Mouse (Mus musculus): Measurements from ENCODE around the gene Prrx2. TPM values are rescaled to one million over a fixed set of nuclear protein-coding genes. Genes with fewer than 3 reads are reported as not detected.

Prrx2 gene
- polyA plus RNA-seq, 1 experiment from 2014 or later = 15.3 TPM

DNA sequence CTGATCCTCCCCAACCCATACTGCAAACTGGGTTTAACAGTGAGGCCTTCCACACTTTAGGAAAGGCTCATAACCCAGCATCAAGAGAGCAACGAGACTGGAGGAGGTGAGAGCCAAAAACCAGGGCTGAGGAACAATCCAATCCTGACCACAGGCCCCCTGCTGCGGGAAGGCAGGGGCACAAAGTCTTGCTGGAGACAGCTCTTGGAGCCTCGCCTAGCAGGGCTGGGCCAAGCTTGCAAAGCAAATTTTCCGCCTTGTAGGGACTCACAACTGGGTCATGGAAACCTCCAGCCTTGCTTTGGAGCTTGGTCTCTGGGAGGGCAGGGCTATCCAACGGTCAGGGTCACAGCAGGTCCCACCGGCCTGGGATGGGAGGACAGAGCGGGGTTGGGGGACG lies 36.1 kb downstream of the Prrx2 start:
- Histone ChIP-seq H3K27ac (ENCODE audit: low read depth, low read length) (no peak overlapping the region), H3K9ac (ENCODE audit: low read depth, low read length) (no peak overlapping the region), H3K9me3 (ENCODE audit: control insufficient read depth, low read length) (no peaks in the 10 kb centered on the region), H3K4me2 (replicated peaks; ENCODE audit: low read depth, low read length) (no peak overlapping the region), H3K4me3 (ENCODE audit: low read length) (no peak overlapping the region), H3K4me1 (ENCODE audit: control insufficient read depth, insufficient read depth, low read length) (peaks cover 11% of the 10 kb centered on the region), H3K27me3 (ENCODE audit: control insufficient read depth, insufficient read depth, low read length) (no peaks in the 10 kb centered on the region), H3K36me3 (ENCODE audit: control insufficient read depth, insufficient read depth, low read length) (no peaks in the 10 kb centered on the region)
- 79% methylated on average over 8 of the region's 8 CpGs for WGBS
- no peak for ATAC-seq (ENCODE audit: low FRiP score, low TSS enrichment)

DNA sequence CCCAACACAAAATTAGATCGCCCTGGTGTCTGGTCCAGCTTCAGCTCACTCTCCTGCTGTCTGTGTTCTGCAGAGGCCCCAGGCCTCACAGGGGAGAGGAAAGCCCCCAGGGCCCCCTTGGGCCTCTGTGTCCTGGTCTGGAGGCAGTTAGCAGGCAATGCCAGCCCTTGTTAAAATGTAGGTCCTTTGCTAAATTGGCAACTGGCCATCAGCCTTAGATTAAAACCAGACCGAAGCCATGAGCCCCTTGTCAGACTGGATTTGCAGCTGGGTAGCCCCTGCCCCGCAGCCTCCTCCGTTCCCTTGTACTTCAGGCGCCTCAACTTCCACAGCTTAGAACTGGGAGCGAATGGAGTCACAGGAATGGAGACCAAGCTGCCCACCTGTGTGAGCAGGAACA lies 37.9 kb downstream of the Prrx2 start:
- no peak overlapping the region for H3K4me3 ChIP-seq (ENCODE audit: low read length)
- no peaks in the 10 kb centered on the region for H3K36me3 ChIP-seq (ENCODE audit: control insufficient read depth, insufficient read depth, low read length)
- H3K9me3 ChIP-seq (ENCODE audit: control insufficient read depth, low read length) = no peaks in the 10 kb centered on the region
- H3K27ac ChIP-seq (ENCODE audit: low read depth, low read length) = no peak overlapping the region
- 75% methylated on average over 6 of the region's 6 CpGs for WGBS
- H3K27me3 ChIP-seq (ENCODE audit: control insufficient read depth, insufficient read depth, low read length) = no peaks in the 10 kb centered on the region
- ATAC-seq (ENCODE audit: low FRiP score, low TSS enrichment) = no peak
- H3K9ac ChIP-seq (ENCODE audit: low read depth, low read length) = no peak overlapping the region
- H3K4me2 ChIP-seq (replicated peaks; ENCODE audit: low read depth, low read length) = no peak overlapping the region
- peaks cover 18% of the 10 kb centered on the region for H3K4me1 ChIP-seq (ENCODE audit: control insufficient read depth, insufficient read depth, low read length)

DNA sequence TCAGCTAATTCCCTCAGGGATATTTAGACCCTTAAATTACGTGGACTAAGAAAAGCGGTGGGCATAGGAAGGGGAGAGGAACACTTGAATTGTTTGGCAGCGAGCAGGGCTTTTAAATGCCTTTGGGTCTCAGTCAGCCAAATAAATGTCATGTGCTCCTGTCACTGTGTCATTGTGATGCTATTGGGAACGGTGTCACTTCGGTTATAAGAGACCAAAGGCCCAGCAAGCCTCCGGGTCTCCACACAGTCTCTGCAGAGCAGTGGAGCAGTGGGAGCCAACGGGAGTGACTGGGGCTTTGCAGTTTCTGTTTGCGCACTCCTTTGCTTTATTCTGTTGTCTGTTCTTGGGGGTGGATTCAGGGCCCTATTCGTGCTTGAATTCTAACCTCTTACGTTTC lies 39.7 kb downstream of the Prrx2 start:
- H3K27ac ChIP-seq (ENCODE audit: low read depth, low read length) = no peak overlapping the region
- no peak overlapping the region for H3K9ac ChIP-seq (ENCODE audit: low read depth, low read length)

DNA sequence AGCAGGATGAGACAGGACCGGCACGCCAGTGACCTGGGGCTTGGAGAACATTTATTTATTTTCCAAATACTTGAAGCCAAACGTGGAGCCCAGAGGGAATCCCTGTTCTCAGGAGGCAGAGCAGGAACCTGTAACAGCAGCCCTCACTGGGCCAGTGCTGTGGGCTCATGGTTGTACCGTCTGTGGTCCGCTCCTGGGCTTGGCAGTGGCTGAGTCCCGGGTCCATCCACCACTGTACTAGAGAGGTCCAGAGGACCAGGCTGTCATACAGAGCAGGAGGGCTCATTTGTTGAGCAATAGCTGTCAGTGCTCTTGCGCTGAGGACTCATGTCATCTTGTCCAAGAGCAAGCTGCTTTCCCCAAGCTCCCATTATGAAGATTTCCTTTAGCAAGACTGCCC lies 40.3 kb downstream of the Prrx2 start:
- peaks cover 18% of the 10 kb centered on the region for H3K4me1 ChIP-seq (ENCODE audit: control insufficient read depth, insufficient read depth, low read length)
- H3K4me2 ChIP-seq (replicated peaks; ENCODE audit: low read depth, low read length) = no peak overlapping the region
- H3K9me3 ChIP-seq (ENCODE audit: control insufficient read depth, low read length) = no peaks in the 10 kb centered on the region
- no peaks in the 10 kb centered on the region for H3K27me3 ChIP-seq (ENCODE audit: control insufficient read depth, insufficient read depth, low read length)
- ATAC-seq (ENCODE audit: low FRiP score, low TSS enrichment) = no peak
- no peak overlapping the region for H3K9ac ChIP-seq (ENCODE audit: low read depth, low read length)
- no peak overlapping the region for H3K4me3 ChIP-seq (ENCODE audit: low read length)
- H3K36me3 ChIP-seq (ENCODE audit: control insufficient read depth, insufficient read depth, low read length) = no peaks in the 10 kb centered on the region
- H3K27ac ChIP-seq (ENCODE audit: low read depth, low read length) = no peak overlapping the region
- WGBS = 72% methylated on average over 7 of the region's 7 CpGs

More for the DNA sequence above, 39.7 kb downstream of the Prrx2 start:
- H3K9me3 ChIP-seq (ENCODE audit: control insufficient read depth, low read length) = no peaks in the 10 kb centered on the region
- no peak for ATAC-seq (ENCODE audit: low FRiP score, low TSS enrichment)
- H3K36me3 ChIP-seq (ENCODE audit: control insufficient read depth, insufficient read depth, low read length) = no peaks in the 10 kb centered on the region
- 50% methylated on average over 10 of the region's 10 CpGs for WGBS
- no peak overlapping the region for H3K4me3 ChIP-seq (ENCODE audit: low read length)
- H3K4me2 ChIP-seq (replicated peaks; ENCODE audit: low read depth, low read length) = no peak overlapping the region
- H3K4me1 ChIP-seq (ENCODE audit: control insufficient read depth, insufficient read depth, low read length) = peaks cover 18% of the 10 kb centered on the region
- no peaks in the 10 kb centered on the region for H3K27me3 ChIP-seq (ENCODE audit: control insufficient read depth, insufficient read depth, low read length)

DNA sequence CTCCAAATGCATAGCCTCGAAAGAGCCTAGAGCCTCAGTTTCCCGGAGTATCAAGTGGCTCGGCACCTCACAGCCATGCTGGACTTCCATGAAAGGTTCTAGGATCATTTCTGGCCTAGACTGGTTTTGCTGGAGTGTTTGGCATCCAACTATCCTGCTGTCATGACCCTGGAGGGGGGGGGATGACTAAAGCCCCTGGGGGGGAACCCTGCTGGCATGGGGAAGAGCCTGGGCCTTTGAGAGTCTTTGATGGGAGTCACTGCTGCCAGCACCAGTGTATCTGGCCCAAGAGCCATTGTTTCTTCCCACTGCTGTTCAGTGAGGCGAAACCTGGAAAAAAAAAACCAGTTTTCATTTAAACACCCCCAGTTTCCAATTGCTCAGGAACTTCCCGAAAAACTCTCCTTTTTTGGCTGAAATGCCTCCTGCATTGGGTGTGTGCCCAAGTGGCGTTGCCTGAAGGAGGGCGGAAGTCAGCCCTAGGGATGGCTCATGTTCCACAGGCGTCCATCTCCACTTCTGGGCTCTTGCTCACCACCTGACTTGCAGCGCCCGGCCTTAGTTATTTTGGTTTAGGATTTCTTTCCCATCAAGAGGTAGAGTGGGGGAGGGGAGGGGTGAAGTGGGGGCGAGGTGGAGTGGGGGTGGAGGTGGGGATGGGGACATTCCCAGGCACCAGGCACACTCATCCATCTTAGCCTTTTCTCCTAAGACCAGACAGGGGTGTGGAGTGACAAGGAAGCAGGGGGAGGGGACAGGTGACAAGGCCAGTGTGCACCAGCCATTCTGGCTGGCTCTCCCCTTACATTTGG lies 41.1 kb downstream of the Prrx2 start:
- H3K4me1 ChIP-seq (ENCODE audit: control insufficient read depth, insufficient read depth, low read length) = peaks cover 18% of the 10 kb centered on the region
- no peaks in the 10 kb centered on the region for H3K27me3 ChIP-seq (ENCODE audit: control insufficient read depth, insufficient read depth, low read length)
- no peaks in the 10 kb centered on the region for H3K9me3 ChIP-seq (ENCODE audit: control insufficient read depth, low read length)
- peak overlapping the region; percentile 7; the same call in 1 of the 2 replicates for H3K27ac ChIP-seq (ENCODE audit: low read depth, low read length)
- WGBS = 47% methylated on average over 11 of the region's 11 CpGs
- H3K9ac ChIP-seq (ENCODE audit: low read depth, low read length) = no peak overlapping the region
- no peak overlapping the region for H3K4me3 ChIP-seq (ENCODE audit: low read length)
- peak; percentile 46; the same call in 1 of the 2 replicates for ATAC-seq (ENCODE audit: low FRiP score, low TSS enrichment)
- no peaks in the 10 kb centered on the region for H3K36me3 ChIP-seq (ENCODE audit: control insufficient read depth, insufficient read depth, low read length)
- no peak overlapping the region for H3K4me2 ChIP-seq (replicated peaks; ENCODE audit: low read depth, low read length)

DNA sequence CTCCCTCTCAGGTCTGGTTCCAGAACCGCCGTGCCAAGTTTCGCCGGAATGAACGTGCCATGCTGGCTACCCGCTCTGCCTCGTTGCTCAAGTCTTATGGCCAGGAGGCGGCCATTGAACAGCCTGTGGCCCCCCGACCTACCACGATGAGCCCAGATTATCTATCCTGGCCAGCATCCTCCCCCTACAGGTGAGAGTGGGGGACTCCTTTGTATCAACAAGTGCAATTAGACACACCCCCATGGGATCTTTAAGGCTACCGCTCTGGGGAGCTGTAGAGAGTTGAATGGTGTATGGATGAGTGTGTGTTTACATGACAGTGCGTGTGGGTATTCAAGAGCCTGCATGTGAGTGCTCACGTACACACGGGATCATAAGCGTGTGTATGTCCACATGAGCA lies 44.7 kb downstream of the Prrx2 start:
- Histone ChIP-seq H3K9ac (ENCODE audit: low read depth, low read length) (no peak overlapping the region), H3K9me3 (ENCODE audit: control insufficient read depth, low read length) (no peaks in the 10 kb centered on the region), H3K4me1 (ENCODE audit: control insufficient read depth, insufficient read depth, low read length) (peaks cover 18% of the 10 kb centered on the region), H3K27me3 (ENCODE audit: control insufficient read depth, insufficient read depth, low read length) (no peaks in the 10 kb centered on the region), H3K4me2 (replicated peaks; ENCODE audit: low read depth, low read length) (no peak overlapping the region), H3K4me3 (ENCODE audit: low read length) (no peak overlapping the region), H3K27ac (ENCODE audit: low read depth, low read length) (no peak overlapping the region), H3K36me3 (ENCODE audit: control insufficient read depth, insufficient read depth, low read length) (no peaks in the 10 kb centered on the region)
- ATAC-seq (ENCODE audit: low FRiP score, low TSS enrichment) = no peak
- 89% methylated on average over 15 of the region's 15 CpGs for WGBS

DNA sequence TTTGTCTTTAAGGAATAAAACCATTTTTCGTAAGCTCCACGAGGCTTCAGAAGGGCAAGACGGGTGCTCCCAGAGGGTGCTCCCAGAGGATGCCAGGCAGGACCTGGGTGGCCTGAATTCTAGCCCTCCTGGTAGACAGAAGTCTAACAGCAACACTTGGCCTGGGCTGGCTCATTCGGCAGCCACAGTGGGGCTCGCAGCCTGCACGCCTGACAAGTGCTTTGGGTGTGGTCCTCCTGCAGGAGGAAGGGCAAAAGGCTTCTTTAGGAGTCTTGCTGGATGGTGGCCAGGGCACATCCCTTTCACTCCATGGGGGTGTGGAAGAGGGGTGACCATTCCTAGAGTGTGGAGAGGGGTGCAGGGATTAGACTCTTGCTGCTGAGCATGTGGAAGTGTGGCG lies 46.4 kb downstream of the Prrx2 start:
- Histone ChIP-seq H3K4me2 (replicated peaks; ENCODE audit: low read depth, low read length) (no peak overlapping the region), H3K27me3 (ENCODE audit: control insufficient read depth, insufficient read depth, low read length) (no peaks in the 10 kb centered on the region), H3K9me3 (ENCODE audit: control insufficient read depth, low read length) (no peaks in the 10 kb centered on the region), H3K9ac (ENCODE audit: low read depth, low read length) (no peak overlapping the region), H3K36me3 (ENCODE audit: control insufficient read depth, insufficient read depth, low read length) (no peaks in the 10 kb centered on the region), H3K4me3 (ENCODE audit: low read length) (no peak overlapping the region), H3K4me1 (ENCODE audit: control insufficient read depth, insufficient read depth, low read length) (0 out of 2 replicates have a peak, but pooled peaks cover 3% of the 10 kb centered on the region), H3K27ac (ENCODE audit: low read depth, low read length) (no peak overlapping the region)
- 86% methylated on average over 7 of the region's 7 CpGs for WGBS
- ATAC-seq (ENCODE audit: low FRiP score, low TSS enrichment) = no peak

DNA sequence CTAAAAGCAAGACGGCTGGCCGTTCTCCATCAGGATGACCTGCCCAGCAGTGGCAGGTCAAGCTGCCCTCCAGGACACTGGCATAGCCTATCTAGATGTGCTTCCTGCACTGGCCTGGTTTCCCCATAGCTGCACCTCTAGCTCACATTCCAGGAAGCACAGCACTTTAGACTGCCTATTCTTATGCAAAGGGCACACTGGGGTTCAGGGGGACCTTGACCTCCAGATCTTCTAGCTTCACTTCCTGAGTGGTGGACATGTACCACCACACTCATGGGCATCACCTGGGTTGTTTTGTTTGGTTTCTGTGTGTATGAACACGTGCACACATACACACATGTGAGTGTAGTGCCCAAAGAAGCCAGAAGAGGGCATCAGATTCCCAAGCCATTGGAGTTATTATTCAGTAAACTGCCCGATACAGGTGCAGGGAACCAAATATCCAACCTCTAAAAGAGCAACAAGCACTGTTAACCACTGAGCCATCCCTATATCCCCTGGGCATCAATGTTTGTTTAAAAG lies 50.1 kb downstream of the Prrx2 start:
- no peaks in the 10 kb centered on the region for H3K4me1 ChIP-seq (ENCODE audit: control insufficient read depth, insufficient read depth, low read length)
- 92% methylated on average over 4 of the region's 4 CpGs for WGBS
- H3K27ac ChIP-seq (ENCODE audit: low read depth, low read length) = no peak overlapping the region
- ATAC-seq (ENCODE audit: low FRiP score, low TSS enrichment) = no peak
- no peaks in the 10 kb centered on the region for H3K27me3 ChIP-seq (ENCODE audit: control insufficient read depth, insufficient read depth, low read length)
- H3K9ac ChIP-seq (ENCODE audit: low read depth, low read length) = no peak overlapping the region
- no peaks in the 10 kb centered on the region for H3K36me3 ChIP-seq (ENCODE audit: control insufficient read depth, insufficient read depth, low read length)
- H3K4me3 ChIP-seq (ENCODE audit: low read length) = no peak overlapping the region
- no peak overlapping the region for H3K4me2 ChIP-seq (replicated peaks; ENCODE audit: low read depth, low read length)
- H3K9me3 ChIP-seq (ENCODE audit: control insufficient read depth, low read length) = no peaks in the 10 kb centered on the region

DNA sequence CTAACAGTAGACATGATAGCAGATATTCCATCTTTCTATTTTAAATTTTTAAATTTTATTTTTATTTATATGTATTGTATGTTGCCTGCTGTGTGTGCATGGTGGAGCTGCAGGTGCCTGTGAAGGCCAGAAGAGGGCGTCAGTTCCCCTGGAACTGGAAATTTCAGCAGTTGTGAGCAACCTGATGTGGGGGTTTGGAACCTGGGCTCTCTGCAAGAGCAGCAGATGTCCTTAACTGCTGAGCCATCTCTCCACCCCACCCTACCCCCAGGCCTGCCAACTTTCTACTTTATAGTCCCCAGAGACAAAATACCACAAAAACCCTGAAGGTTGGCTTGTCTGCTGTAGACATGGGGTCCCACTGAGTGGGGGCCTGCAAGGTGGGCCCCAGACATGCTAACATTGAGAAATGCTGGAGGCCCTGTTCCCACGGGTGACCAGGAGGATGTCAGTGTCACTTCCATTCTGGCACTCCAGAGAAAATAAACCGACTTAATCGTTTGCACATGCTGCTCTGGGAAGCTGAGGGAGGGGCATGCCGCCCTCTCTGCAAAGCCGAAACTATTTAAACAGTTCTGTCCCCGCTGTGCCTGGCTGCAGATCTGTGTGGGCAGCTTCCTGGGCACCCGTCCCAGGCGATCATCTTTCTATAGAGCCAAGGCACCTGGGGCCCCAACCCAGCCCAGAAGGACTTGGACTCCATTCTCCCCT lies 50.8 kb downstream of the Prrx2 start:
- Histone ChIP-seq H3K4me3 (ENCODE audit: low read length) (no peak overlapping the region), H3K9me3 (ENCODE audit: control insufficient read depth, low read length) (no peaks in the 10 kb centered on the region), H3K9ac (ENCODE audit: low read depth, low read length) (no peak overlapping the region), H3K4me2 (replicated peaks; ENCODE audit: low read depth, low read length) (no peak overlapping the region), H3K27me3 (ENCODE audit: control insufficient read depth, insufficient read depth, low read length) (no peaks in the 10 kb centered on the region), H3K27ac (ENCODE audit: low read depth, low read length) (0 out of 2 replicates have a peak overlapping the region, but pooled peaks have one; percentile 30), H3K4me1 (ENCODE audit: control insufficient read depth, insufficient read depth, low read length) (no peaks in the 10 kb centered on the region), H3K36me3 (ENCODE audit: control insufficient read depth, insufficient read depth, low read length) (no peaks in the 10 kb centered on the region)
- 38% methylated on average over 9 of the region's 9 CpGs for WGBS
- ATAC-seq (ENCODE audit: low FRiP score, low TSS enrichment) = 0 out of 2 replicates have a peak, but pooled peaks have one; percentile 61

Data from kidney, embryonic 14.5 days (tissue).